Mouse (Mus musculus): ENCODE data around the gene Ccdc106. TPM values are rescaled to one million over a fixed set of nuclear protein-coding genes. Genes with fewer than 3 reads are reported as not detected.

The Ccdc106 gene
- 20.6 and 21.9 TPM in 2 replicates for polyA plus RNA-seq (2015; fragmentation: Nextera tagmentation; extraction: Ambion mirVana)

DNA sequence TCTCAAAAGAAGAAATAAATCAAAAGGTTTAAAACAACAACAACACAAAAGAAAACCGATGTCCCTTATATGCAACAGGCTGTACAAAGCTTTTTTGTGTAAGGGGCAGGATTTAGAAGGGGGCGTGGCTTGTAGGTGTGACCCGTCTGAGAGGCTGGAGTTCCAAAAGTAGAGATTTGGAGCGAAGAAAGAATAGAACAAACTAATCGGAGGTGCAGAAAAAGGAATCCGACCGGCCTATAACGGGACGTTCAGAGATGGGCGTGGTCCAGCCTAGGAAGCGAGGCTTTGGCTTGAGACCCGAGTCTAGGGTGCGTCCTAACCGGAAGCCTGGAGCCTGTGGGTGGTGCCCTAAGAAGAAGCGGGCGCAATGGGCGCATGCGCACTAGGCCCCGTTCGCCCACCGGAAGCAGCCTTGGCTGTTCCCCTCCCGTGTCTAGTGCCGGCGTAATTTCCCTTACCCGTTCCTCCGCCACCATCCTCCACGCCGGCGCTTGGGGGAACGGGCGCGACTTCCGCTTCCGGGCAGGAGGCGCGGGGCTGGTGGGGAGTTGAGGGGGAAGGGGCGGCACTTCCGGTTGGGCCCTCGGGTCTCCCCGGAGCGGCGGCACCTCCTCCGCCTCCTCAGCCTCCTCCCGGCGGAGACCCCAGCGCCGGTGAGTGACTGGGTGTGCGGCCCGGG is at the start of gene Ccdc106, which contains the start of gene Zfp865:
TSS of gene Ccdc106 (plus strand) at position 554 of the 682 bp plus-strand sequence.
TSS of gene Zfp865 (plus strand) at position 377 of the 682 bp plus-strand sequence.
- H3K4me2 ChIP-seq (ENCODE audit: low read depth, low read length), result peak within 1 kb of the TSS; percentile 85
- peaks cover 6% of the 10 kb centered on the region; the same call in 1 of the 2 replicates for H3K36me3 ChIP-seq (ENCODE audit: control insufficient read depth, insufficient read depth, low read length)
- H3K4me3 ChIP-seq (replicated peaks; ENCODE audit: low read length), result peak within 1 kb of the TSS; percentile 84
- under 1% methylated on average over 49 of the region's 49 CpGs for WGBS
- no peaks in the 10 kb centered on the region for H3K9me3 ChIP-seq (replicated peaks; ENCODE audit: control insufficient read depth, low read length)
- no peaks in the 10 kb centered on the region for H3K27me3 ChIP-seq (ENCODE audit: control insufficient read depth, insufficient read depth, low read length)
- peak; percentile 91 for ATAC-seq (ENCODE audit: insufficient read depth, low FRiP score)
- peak within 1 kb of the TSS; percentile 97 for H3K9ac ChIP-seq (ENCODE audit: low read length)
- peaks cover 20% of the 10 kb centered on the region for H3K4me1 ChIP-seq (ENCODE audit: control insufficient read depth, insufficient read depth, low read length)
- peak within 1 kb of the TSS; percentile 91 for H3K27ac ChIP-seq (ENCODE audit: low read length)

DNA sequence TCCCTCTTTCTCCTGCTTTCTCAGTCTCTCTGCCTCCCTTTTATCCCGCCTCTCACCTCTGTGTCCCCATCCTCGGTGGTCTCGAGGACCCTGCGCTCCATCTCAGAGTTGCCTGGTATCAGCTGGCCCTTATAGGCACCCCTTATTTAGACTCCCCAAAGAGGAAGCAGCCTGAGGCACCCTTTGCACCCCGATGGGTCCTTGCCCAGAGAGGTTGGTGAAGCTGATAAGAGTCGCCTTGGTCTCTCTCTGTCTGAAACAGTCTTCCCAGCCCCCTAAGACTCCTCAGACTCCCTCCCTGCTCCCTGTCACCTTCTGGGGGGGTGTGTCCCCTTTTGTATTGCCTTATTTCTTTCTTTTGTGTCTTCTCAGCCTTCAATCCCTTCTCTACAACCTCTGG is 49.3 kb upstream of the Ccdc106 start, which contains the start of gene Sbk3:
TSS of gene Sbk3 (minus strand) at position 101 of the 400 bp plus-strand sequence.
- 37% methylated on average over 6 of the region's 6 CpGs for WGBS
- no peaks in the 10 kb centered on the region for H3K36me3 ChIP-seq (ENCODE audit: control insufficient read depth, insufficient read depth, low read length)
- no peaks in the 10 kb centered on the region for H3K4me1 ChIP-seq (ENCODE audit: control insufficient read depth, insufficient read depth, low read length)
- H3K4me3 ChIP-seq (replicated peaks; ENCODE audit: low read length), result no peak within 1 kb of the TSS
- H3K4me2 ChIP-seq (ENCODE audit: low read depth, low read length), result no peak within 1 kb of the TSS
- H3K9ac ChIP-seq (ENCODE audit: low read length), result no peak within 1 kb of the TSS
- ATAC-seq (ENCODE audit: insufficient read depth, low FRiP score), result no peak
- peaks cover 3% of the 10 kb centered on the region; the same call in 1 of the 2 replicates for H3K27me3 ChIP-seq (ENCODE audit: control insufficient read depth, insufficient read depth, low read length)
- H3K9me3 ChIP-seq (replicated peaks; ENCODE audit: control insufficient read depth, low read length), result no peaks in the 10 kb centered on the region
- no peak within 1 kb of the TSS for H3K27ac ChIP-seq (ENCODE audit: low read length)

DNA sequence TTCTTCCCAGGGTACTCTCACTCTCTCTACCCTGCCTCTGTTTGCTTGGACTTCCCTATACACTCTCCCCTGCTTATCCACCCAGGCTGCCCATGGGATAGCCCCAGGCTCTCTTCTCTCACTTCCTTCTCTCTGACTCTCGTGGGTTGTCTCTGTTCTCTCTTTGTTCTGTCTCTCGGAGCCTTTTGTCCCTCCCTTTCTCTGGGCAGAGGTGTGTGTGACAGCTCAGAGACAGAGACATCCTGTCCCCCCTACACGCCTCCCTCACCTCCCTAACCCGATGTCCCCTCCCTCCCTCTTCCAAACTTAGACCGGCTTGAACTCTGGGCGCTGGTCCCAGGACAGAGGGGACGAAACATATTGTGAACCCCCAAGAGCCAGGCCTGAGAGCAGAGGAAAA is 48.6 kb upstream of the Ccdc106 start:
- H3K27ac ChIP-seq (ENCODE audit: low read length), result no peak overlapping the region
- ATAC-seq (ENCODE audit: insufficient read depth, low FRiP score), result no peak
- no peak overlapping the region for H3K4me3 ChIP-seq (replicated peaks; ENCODE audit: low read length)
- H3K4me1 ChIP-seq (ENCODE audit: control insufficient read depth, insufficient read depth, low read length), result no peaks in the 10 kb centered on the region
- 25% methylated on average over 7 of the region's 7 CpGs for WGBS
- H3K27me3 ChIP-seq (ENCODE audit: control insufficient read depth, insufficient read depth, low read length), result no peaks in the 10 kb centered on the region
- no peak overlapping the region for H3K9ac ChIP-seq (ENCODE audit: low read length)
- no peaks in the 10 kb centered on the region for H3K36me3 ChIP-seq (ENCODE audit: control insufficient read depth, insufficient read depth, low read length)
- peaks cover under 1% of the 10 kb centered on the region; the same call in 1 of the 2 replicates for H3K9me3 ChIP-seq (replicated peaks; ENCODE audit: control insufficient read depth, low read length)
- no peak overlapping the region for H3K4me2 ChIP-seq (ENCODE audit: low read depth, low read length)

DNA sequence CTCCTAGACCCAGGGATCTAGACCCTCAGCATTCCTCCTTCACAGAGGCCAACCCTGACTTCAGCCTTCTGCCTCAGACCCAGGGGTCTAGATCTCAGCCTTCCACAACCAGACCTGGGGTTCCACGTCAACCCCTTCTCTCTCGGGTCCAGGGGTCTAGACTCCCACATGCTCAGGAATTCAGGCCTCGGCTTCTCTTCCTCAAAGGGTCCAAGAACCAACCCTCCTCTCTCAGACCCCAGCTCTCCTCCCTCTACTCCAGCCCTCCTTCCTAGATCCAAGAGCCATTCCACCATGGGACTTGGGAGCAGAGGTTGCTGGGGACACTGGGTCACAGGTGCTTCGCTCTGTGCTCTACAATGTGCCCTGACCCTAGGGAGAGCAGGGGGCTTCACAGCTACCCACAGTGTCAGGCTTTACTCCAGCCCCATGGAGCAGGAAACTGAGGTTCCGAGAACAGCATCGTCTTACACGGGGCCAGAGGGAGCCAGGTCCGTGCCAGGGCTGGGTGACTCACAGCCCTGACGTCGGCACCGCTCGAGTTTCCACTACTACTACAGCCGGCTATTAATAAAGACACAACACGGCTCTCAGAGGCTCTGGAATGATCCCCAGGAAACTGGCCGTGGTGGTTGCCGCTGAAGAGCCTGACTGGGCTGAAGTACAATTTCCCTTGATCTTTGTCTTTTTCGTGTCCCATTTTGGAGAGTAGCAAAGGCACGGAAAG is 47.9 kb upstream of the Ccdc106 start:
- no peaks in the 10 kb centered on the region for H3K27me3 ChIP-seq (ENCODE audit: control insufficient read depth, insufficient read depth, low read length)
- peak; percentile 41; the same call in 1 of the 2 replicates for ATAC-seq (ENCODE audit: insufficient read depth, low FRiP score)
- H3K27ac ChIP-seq (ENCODE audit: low read length), result no peak overlapping the region
- 63% methylated on average over 18 of the region's 18 CpGs for WGBS
- no peak overlapping the region for H3K4me3 ChIP-seq (replicated peaks; ENCODE audit: low read length)
- no peaks in the 10 kb centered on the region for H3K4me1 ChIP-seq (ENCODE audit: control insufficient read depth, insufficient read depth, low read length)
- no peaks in the 10 kb centered on the region for H3K36me3 ChIP-seq (ENCODE audit: control insufficient read depth, insufficient read depth, low read length)
- H3K4me2 ChIP-seq (ENCODE audit: low read depth, low read length), result no peak overlapping the region
- H3K9me3 ChIP-seq (replicated peaks; ENCODE audit: control insufficient read depth, low read length), result peaks cover 5% of the 10 kb centered on the region; the same call in 1 of the 2 replicates
- H3K9ac ChIP-seq (ENCODE audit: low read length), result no peak overlapping the region

DNA sequence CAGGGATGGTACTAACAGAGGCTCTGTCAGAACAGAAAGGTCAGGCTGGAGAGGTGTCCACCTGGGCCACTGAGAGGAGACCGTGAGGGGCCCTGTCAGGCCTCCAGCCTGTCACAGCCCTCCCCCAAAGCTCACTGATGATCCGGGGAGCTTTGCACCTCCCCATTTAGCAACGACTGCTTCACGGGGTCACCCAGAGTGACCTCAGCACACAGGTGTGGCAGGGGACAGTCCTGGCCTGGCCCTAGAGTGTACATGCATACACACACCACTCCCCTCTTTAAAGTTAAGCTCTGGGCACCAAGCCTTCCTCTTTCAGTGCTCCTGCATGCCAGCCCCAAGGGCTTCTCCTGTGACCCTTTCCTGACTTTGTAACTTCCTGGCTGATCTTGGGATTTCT is 44.9 kb upstream of the Ccdc106 start:
- Histone ChIP-seq H3K4me3 (replicated peaks; ENCODE audit: low read length) (no peak overlapping the region), H3K9ac (ENCODE audit: low read length) (no peak overlapping the region), H3K27me3 (ENCODE audit: control insufficient read depth, insufficient read depth, low read length) (no peaks in the 10 kb centered on the region), H3K4me1 (ENCODE audit: control insufficient read depth, insufficient read depth, low read length) (no peaks in the 10 kb centered on the region), H3K27ac (ENCODE audit: low read length) (no peak overlapping the region), H3K4me2 (ENCODE audit: low read depth, low read length) (no peak overlapping the region), H3K36me3 (ENCODE audit: control insufficient read depth, insufficient read depth, low read length) (no peaks in the 10 kb centered on the region), H3K9me3 (replicated peaks; ENCODE audit: control insufficient read depth, low read length) (peaks cover 5% of the 10 kb centered on the region; the same call in 1 of the 2 replicates)
- 39% methylated on average over 4 of the region's 4 CpGs for WGBS
- no peak for ATAC-seq (ENCODE audit: insufficient read depth, low FRiP score)

DNA sequence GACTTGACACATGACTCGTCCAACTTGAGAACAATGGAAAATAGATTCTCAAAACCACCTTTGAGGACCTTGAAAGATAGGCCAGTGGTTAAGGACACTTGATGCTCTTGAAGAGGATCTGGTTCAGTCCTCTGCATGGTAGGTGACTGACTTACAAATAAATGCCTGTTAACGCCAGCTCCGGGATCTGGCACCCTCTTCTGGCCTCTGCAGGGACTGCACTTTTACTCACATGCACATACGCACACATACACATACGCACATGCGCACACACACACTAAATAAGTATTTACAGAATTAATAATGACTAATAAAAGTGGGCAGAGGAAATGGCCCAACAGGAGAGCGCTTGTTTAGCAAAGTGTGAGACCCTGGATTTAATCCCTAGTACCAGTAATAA is 43.5 kb upstream of the Ccdc106 start:
- peaks cover 5% of the 10 kb centered on the region; the same call in 1 of the 2 replicates for H3K9me3 ChIP-seq (replicated peaks; ENCODE audit: control insufficient read depth, low read length)
- WGBS, result 91% methylated on average over 7 of the region's 7 CpGs
- H3K4me1 ChIP-seq (ENCODE audit: control insufficient read depth, insufficient read depth, low read length), result no peaks in the 10 kb centered on the region
- no peak overlapping the region for H3K4me3 ChIP-seq (replicated peaks; ENCODE audit: low read length)
- no peaks in the 10 kb centered on the region for H3K27me3 ChIP-seq (ENCODE audit: control insufficient read depth, insufficient read depth, low read length)
- ATAC-seq (ENCODE audit: insufficient read depth, low FRiP score), result no peak
- no peak overlapping the region for H3K4me2 ChIP-seq (ENCODE audit: low read depth, low read length)
- H3K36me3 ChIP-seq (ENCODE audit: control insufficient read depth, insufficient read depth, low read length), result no peaks in the 10 kb centered on the region
- H3K27ac ChIP-seq (ENCODE audit: low read length), result no peak overlapping the region
- no peak overlapping the region for H3K9ac ChIP-seq (ENCODE audit: low read length)

DNA sequence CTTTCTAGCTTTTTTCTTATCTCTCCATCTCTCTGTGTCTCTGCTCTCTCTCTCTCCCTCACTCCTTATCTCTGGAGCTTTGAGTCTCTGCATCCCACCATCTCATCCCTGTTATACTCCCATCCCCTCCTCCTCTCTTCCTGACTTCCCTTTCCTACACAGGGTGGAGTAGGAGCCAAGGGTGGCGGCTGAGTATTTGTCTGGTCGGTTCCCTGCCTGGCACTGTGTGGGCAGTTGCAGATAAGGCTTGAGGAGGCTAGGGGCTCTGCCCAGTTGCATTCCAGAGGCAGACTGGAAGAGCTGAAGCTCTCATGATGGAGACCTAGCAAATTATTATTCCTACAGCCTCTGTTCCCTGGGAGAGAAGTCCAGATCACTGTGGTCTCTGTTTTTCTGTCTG is 32.1 kb upstream of the Ccdc106 start:
- WGBS, result 54% methylated on average over 2 of the region's 2 CpGs
- Histone ChIP-seq H3K9ac (ENCODE audit: low read length) (no peak overlapping the region), H3K27me3 (ENCODE audit: control insufficient read depth, insufficient read depth, low read length) (no peaks in the 10 kb centered on the region), H3K4me1 (ENCODE audit: control insufficient read depth, insufficient read depth, low read length) (no peaks in the 10 kb centered on the region), H3K36me3 (ENCODE audit: control insufficient read depth, insufficient read depth, low read length) (peaks cover 3% of the 10 kb centered on the region), H3K4me2 (ENCODE audit: low read depth, low read length) (no peak overlapping the region), H3K4me3 (replicated peaks; ENCODE audit: low read length) (no peak overlapping the region), H3K9me3 (replicated peaks; ENCODE audit: control insufficient read depth, low read length) (no peaks in the 10 kb centered on the region; the same call in 1 of the 2 replicates), H3K27ac (ENCODE audit: low read length) (no peak overlapping the region)
- no peak for ATAC-seq (ENCODE audit: insufficient read depth, low FRiP score)

DNA sequence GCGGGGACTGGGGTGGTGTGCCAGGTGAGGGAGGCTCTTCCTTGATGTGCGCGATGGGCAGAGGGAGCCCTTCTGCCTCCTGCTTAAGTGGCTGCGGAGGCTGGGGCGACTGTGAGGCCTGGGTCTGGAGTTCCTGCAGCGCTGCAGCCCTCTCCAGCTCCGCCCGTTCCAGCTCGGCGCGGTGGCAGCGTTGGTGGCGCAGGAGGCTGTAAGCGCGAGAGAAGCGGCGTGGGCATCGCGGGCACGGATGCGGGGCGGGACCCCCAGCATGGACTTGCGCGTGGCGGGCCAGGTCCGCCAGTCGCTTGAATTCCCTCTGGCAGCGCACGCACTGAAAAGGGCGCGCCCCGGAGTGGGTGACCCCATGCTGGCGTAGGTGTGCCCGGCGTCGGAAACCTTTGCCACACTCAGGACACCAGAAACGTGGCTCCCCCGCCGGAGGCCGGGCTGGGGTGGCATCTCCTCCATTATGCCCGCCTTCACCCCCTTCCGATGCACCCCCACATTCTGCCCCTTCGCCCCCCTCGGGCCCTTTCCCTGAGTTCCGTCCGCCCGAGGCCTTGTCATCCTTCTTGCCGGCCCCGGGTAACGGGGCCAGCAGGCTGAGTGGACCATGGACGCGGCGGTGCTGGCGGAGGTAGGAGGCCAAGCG is 26.9 kb upstream of the Ccdc106 start:
- no peak for ATAC-seq (ENCODE audit: insufficient read depth, low FRiP score)
- H3K27ac ChIP-seq (ENCODE audit: low read length), result no peak overlapping the region
- WGBS, result 55% methylated on average over 54 of the region's 55 CpGs
- H3K4me2 ChIP-seq (ENCODE audit: low read depth, low read length), result no peak overlapping the region
- H3K9ac ChIP-seq (ENCODE audit: low read length), result no peak overlapping the region
- H3K27me3 ChIP-seq (ENCODE audit: control insufficient read depth, insufficient read depth, low read length), result no peaks in the 10 kb centered on the region
- no peak overlapping the region for H3K4me3 ChIP-seq (replicated peaks; ENCODE audit: low read length)
- H3K9me3 ChIP-seq (replicated peaks; ENCODE audit: control insufficient read depth, low read length), result peaks cover 4% of the 10 kb centered on the region; the same call in 1 of the 2 replicates
- H3K36me3 ChIP-seq (ENCODE audit: control insufficient read depth, insufficient read depth, low read length), result peaks cover 15% of the 10 kb centered on the region
- peaks cover 16% of the 10 kb centered on the region for H3K4me1 ChIP-seq (ENCODE audit: control insufficient read depth, insufficient read depth, low read length)

Measured in stomach, embryonic 16.5 days (tissue).